Mouse (Mus musculus): ENCODE measurements around the gene Ergic2.

DNA sequence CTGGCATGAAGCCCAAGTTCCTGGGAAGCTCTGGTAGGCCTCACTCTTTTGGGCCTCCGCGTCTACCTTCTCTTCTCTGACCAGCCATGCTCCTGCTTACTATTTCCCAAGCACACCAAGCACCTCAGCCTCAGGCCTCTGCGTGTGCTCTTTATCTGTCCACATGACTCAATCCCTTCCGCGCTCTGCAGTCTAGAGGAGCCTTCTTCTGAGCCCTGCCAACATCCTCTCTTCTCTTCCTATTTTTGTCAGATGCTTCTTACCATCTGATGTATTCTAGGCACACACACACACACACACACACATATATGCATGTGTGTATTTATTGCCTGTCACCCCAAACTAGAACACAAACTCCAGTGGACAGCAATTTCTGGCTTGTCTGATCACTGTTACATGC is 29.5 kb upstream of the Ergic2 start:
- no peak for TF ChIP-seq POLR2A (IDR thresholded peaks at IDR 0.05; ENCODE audit: low read depth, low read length)
- TF ChIP-seq CTCF (IDR thresholded peaks at IDR 0.05; ENCODE audit: extremely low read depth, insufficient read length, insufficient replicate concordance, low read depth, low read length): no peak

Data from small intestine, adult 2 months (tissue).